13 mouse cellular contexts compared by ENCODE assay signal in genomic region chr5:35636016-35636415, GRCm38 (mm10). TPM values are rescaled to one million over a fixed set of nuclear protein-coding genes. Genes with fewer than 3 reads are reported as not detected.
A peak's percentile ranks its signal among the peaks of the same experiment; 100 is the strongest.
DNase-seq lines count a peak whose midpoint lies in the region; ATAC-seq and TF ChIP-seq lines count a peak whose summit lies in the region.
"Had no signal": no experiment of that assay in that cellular context is flagged by ENCODE, and none has a peak within 500 bp of the region (broad histone marks: within the 10 kb centered on the region; RNA-seq: fewer than 3 reads in every experiment).

No protein-coding gene starts in this region.

- no peaks in the 10 kb centered on the region for H3K4me1 ChIP-seq in intestine, postnatal 0 days (replicated peaks; ENCODE audit: control insufficient read depth, insufficient read depth, low read length)
- H3K4me1 ChIP-seq: forebrain, embryonic 13.5 days had no signal

- H3K27me3 ChIP-seq in intestine, postnatal 0 days (replicated peaks; ENCODE audit: control insufficient read depth, insufficient read depth, low read length) = no peaks in the 10 kb centered on the region
- H3K27me3 ChIP-seq: forebrain, embryonic 13.5 days had no signal

- DNase-seq in urinary bladder, postnatal 14 days (ENCODE audit: low spot score) = peak; percentile 29
- DNase-seq in urinary bladder, adult 18-20 months (ENCODE audit: low spot score in 2 of 2) = no peak
- DNase-seq in adrenal gland, postnatal 25 days = peak; percentile 63
- DNase-seq in heart, postnatal 36 days = peak; percentile 66 to 78
- DNase-seq in left cerebral cortex, postnatal 14 days (ENCODE audit: low spot score in 2 of 2) = no peak
- no peak for DNase-seq in right cerebral cortex, postnatal 36 days (ENCODE audit: low spot score in 2 of 2)
- DNase-seq: cerebellum, postnatal 25 days; kidney, adult 9 months; right cerebral cortex, postnatal 25 days had no signal

- H3K4me3 ChIP-seq in intestine, postnatal 0 days (ENCODE audit: low read depth, low read length) = no peak overlapping the region
- H3K4me3 ChIP-seq: forebrain, embryonic 13.5 days had no signal

- H3K27ac ChIP-seq in intestine, postnatal 0 days (ENCODE audit: low read depth, low read length) = no peak overlapping the region
- H3K27ac ChIP-seq: forebrain, embryonic 13.5 days had no signal

- TF ChIP-seq CTCF in intestine, postnatal 0 days (IDR thresholded peaks at IDR 0.05; ENCODE audit: low read depth) = no peak

- H3K9me3 ChIP-seq in intestine, postnatal 0 days (ENCODE audit: control insufficient read depth) = no peaks in the 10 kb centered on the region
- H3K9me3 ChIP-seq: forebrain, embryonic 13.5 days had no signal

- intact Hi-C loops in heart, postnatal 36 days (cut with DNase I) = no loop called here
- intact Hi-C loops in left cerebral cortex, postnatal 14 days (cut with DNase I) = no loop called here

- H3K9ac ChIP-seq in intestine, postnatal 0 days (ENCODE audit: low read depth, low read length) = no peak overlapping the region
- H3K9ac ChIP-seq: forebrain, embryonic 13.5 days had no signal

- H3K4me2 ChIP-seq in intestine, postnatal 0 days (replicated peaks; ENCODE audit: low read depth) = no peak overlapping the region
- H3K4me2 ChIP-seq: forebrain, embryonic 13.5 days; liver, embryonic 11.5 days had no signal

- 89% methylated on average over 2 of the region's 2 CpGs for WGBS in intestine, postnatal 0 days

- no peak for ATAC-seq in intestine, postnatal 0 days
- ATAC-seq: forebrain, embryonic 13.5 days; hindbrain, embryonic 16.5 days had no signal

- H3K36me3 ChIP-seq in intestine, postnatal 0 days (ENCODE audit: control insufficient read depth, insufficient read depth) = no peaks in the 10 kb centered on the region

RNA-seq across cellular contexts. Expression of gene Htra3, which starts 43.6 kb away (rescaled TPM):
- 35.5 and 44.3 TPM in 2 replicates for total RNA-seq in adrenal gland, postnatal 25 days (2021)
- 100 to 1,000 TPM; 105 to 136 TPM for total RNA-seq in heart, postnatal 36 days (2021)
- 10 to 100 TPM; 13.0 to 13.6 TPM for total RNA-seq in left cerebral cortex, postnatal 14 days (2021)
- polyA plus RNA-seq in intestine, postnatal 0 days (2015; fragmentation: Nextera tagmentation; extraction: Ambion mirVana) = 24.5 and 25.5 TPM in 2 replicates

RNA-seq across cellular contexts. Expression of gene Acox3, which starts 53.2 kb away (rescaled TPM):
- 70.0 and 75.0 TPM in 2 replicates for total RNA-seq in adrenal gland, postnatal 25 days (2021)
- total RNA-seq in heart, postnatal 36 days (2021) = 10 to 100 TPM; 28.0 to 28.6 TPM
- total RNA-seq in left cerebral cortex, postnatal 14 days (2021) = 10 to 100 TPM; 24.8 to 29.5 TPM
- polyA plus RNA-seq in intestine, postnatal 0 days (2015; fragmentation: Nextera tagmentation; extraction: Ambion mirVana) = 19.7 and 21.4 TPM in 2 replicates

Comparison
In these comparisons a context has a peak if more than half of its experiments do, and no peak if none do; other contexts are left out.
1. DNase-seq: peak in urinary bladder, postnatal 14 days (single experiment), adrenal gland, postnatal 25 days (single experiment) and heart, postnatal 36 days (2 of 2); none in urinary bladder, adult 18-20 months (0 of 2), left cerebral cortex, postnatal 14 days (0 of 2) and right cerebral cortex, postnatal 36 days (0 of 2).